Mouse (Mus musculus): ENCODE measurements around the gene Dhrs7c. TPM values are rescaled to one million over a fixed set of nuclear protein-coding genes. Genes with fewer than 3 reads are reported as not detected.

Gene Dhrs7c
- polyA plus RNA-seq, 1 experiment from 2014 or later, result not detected

- 74% methylated on average over 5 of the region's 5 CpGs for WGBS
- Histone ChIP-seq H3K27me3 (no peaks in the 10 kb centered on the region), H3K9ac (no peak overlapping the region), H3K4me1 (replicated peaks) (no peaks in the 10 kb centered on the region), H3K4me3 (no peak overlapping the region), H3K9me3 (no peaks in the 10 kb centered on the region), H3K27ac (replicated peaks) (no peak overlapping the region), H3K4me2 (no peak overlapping the region), H3K36me3 (no peaks in the 10 kb centered on the region)
- no peak for ATAC-seq (ENCODE audit: low FRiP score, low read depth)
These were observed 10.1 kb downstream of the Dhrs7c start for GRCm38 (mm10) chr11:67808051-67808450.

- ATAC-seq (ENCODE audit: low FRiP score, low read depth), result no peak
- H3K27ac ChIP-seq (replicated peaks), result no peak overlapping the region
- WGBS, result 82% methylated on average over 6 of the region's 6 CpGs
- no peak overlapping the region for H3K4me3 ChIP-seq
- no peaks in the 10 kb centered on the region for H3K36me3 ChIP-seq
- H3K9ac ChIP-seq, result no peak overlapping the region
- H3K27me3 ChIP-seq, result no peaks in the 10 kb centered on the region
- no peak overlapping the region for H3K4me2 ChIP-seq
- no peaks in the 10 kb centered on the region for H3K9me3 ChIP-seq
- H3K4me1 ChIP-seq (replicated peaks), result no peaks in the 10 kb centered on the region
These were observed 13.5 kb downstream of the Dhrs7c start for GRCm38 (mm10) chr11:67811535-67811934.

GRCm38 (mm10) chr11:67819604-67820003 lies 21.6 kb downstream of the Dhrs7c start:
- no peaks in the 10 kb centered on the region for H3K27me3 ChIP-seq
- H3K4me2 ChIP-seq, result peak overlapping the region; percentile 52
- peaks cover 3% of the 10 kb centered on the region for H3K4me1 ChIP-seq (replicated peaks)
- H3K36me3 ChIP-seq, result no peaks in the 10 kb centered on the region
- H3K9me3 ChIP-seq, result no peaks in the 10 kb centered on the region
- no peak overlapping the region for H3K27ac ChIP-seq (replicated peaks)
- ATAC-seq (ENCODE audit: low FRiP score, low read depth), result no peak
- H3K9ac ChIP-seq, result peak overlapping the region; percentile 43; the same call in 1 of the 2 replicates
- 21% methylated on average over 5 of the region's 5 CpGs for WGBS
- peak overlapping the region; percentile 17; the same call in 1 of the 2 replicates for H3K4me3 ChIP-seq

GRCm38 (mm10) chr11:67820221-67820620 lies 22.2 kb downstream of the Dhrs7c start:
- WGBS, result 24% methylated on average over 4 of the region's 4 CpGs
- no peak for ATAC-seq (ENCODE audit: low FRiP score, low read depth)
- H3K4me3 ChIP-seq, result no peak overlapping the region
- H3K27ac ChIP-seq (replicated peaks), result no peak overlapping the region
- no peaks in the 10 kb centered on the region for H3K9me3 ChIP-seq
- H3K4me1 ChIP-seq (replicated peaks), result peaks cover 3% of the 10 kb centered on the region
- H3K36me3 ChIP-seq, result no peaks in the 10 kb centered on the region
- H3K27me3 ChIP-seq, result no peaks in the 10 kb centered on the region
- no peak overlapping the region for H3K9ac ChIP-seq
- peak overlapping the region; percentile 52; the same call in 1 of the 2 replicates for H3K4me2 ChIP-seq

GRCm38 (mm10) chr11:67821560-67821959 lies 23.6 kb downstream of the Dhrs7c start:
- H3K27me3 ChIP-seq, result no peaks in the 10 kb centered on the region
- H3K4me3 ChIP-seq, result no peak overlapping the region
- no peak overlapping the region for H3K27ac ChIP-seq (replicated peaks)
- no peak overlapping the region for H3K9ac ChIP-seq
- no peaks in the 10 kb centered on the region for H3K9me3 ChIP-seq
- H3K36me3 ChIP-seq, result no peaks in the 10 kb centered on the region
- 80% methylated on average over 6 of the region's 6 CpGs for WGBS
- H3K4me2 ChIP-seq, result no peak overlapping the region
- ATAC-seq (ENCODE audit: low FRiP score, low read depth), result no peak
- peaks cover 3% of the 10 kb centered on the region for H3K4me1 ChIP-seq (replicated peaks)

GRCm38 (mm10) chr11:67828360-67829059 lies 30.5 kb downstream of the Dhrs7c start:
- H3K36me3 ChIP-seq, result no peaks in the 10 kb centered on the region
- no peak overlapping the region for H3K27ac ChIP-seq (replicated peaks)
- 50% methylated on average over 12 of the region's 12 CpGs for WGBS
- no peak overlapping the region for H3K4me2 ChIP-seq
- no peak overlapping the region for H3K4me3 ChIP-seq
- ATAC-seq (ENCODE audit: low FRiP score, low read depth), result no peak
- H3K27me3 ChIP-seq, result no peaks in the 10 kb centered on the region
- no peak overlapping the region for H3K9ac ChIP-seq
- no peaks in the 10 kb centered on the region for H3K9me3 ChIP-seq
- H3K4me1 ChIP-seq (replicated peaks), result no peaks in the 10 kb centered on the region

- H3K9ac ChIP-seq, result no peak overlapping the region
- 75% methylated on average over 6 of the region's 6 CpGs for WGBS
- H3K4me2 ChIP-seq, result no peak overlapping the region
- no peaks in the 10 kb centered on the region for H3K9me3 ChIP-seq
- H3K36me3 ChIP-seq, result no peaks in the 10 kb centered on the region
- ATAC-seq (ENCODE audit: low FRiP score, low read depth), result no peak
- no peaks in the 10 kb centered on the region for H3K27me3 ChIP-seq
- H3K4me3 ChIP-seq, result no peak overlapping the region
- H3K4me1 ChIP-seq (replicated peaks), result no peaks in the 10 kb centered on the region
- H3K27ac ChIP-seq (replicated peaks), result no peak overlapping the region
These were observed 31.5 kb downstream of the Dhrs7c start for GRCm38 (mm10) chr11:67829530-67829929.

- no peaks in the 10 kb centered on the region for H3K4me1 ChIP-seq (replicated peaks)
These were observed 33.8 kb downstream of the Dhrs7c start for GRCm38 (mm10) chr11:67831820-67832219.

GRCm38 (mm10) chr11:67835408-67836078 lies 37.6 kb downstream of the Dhrs7c start:
- no peak overlapping the region for H3K4me3 ChIP-seq
- H3K27ac ChIP-seq (replicated peaks), result no peak overlapping the region

More at GRCm38 (mm10) chr11:67831820-67832219, 33.8 kb downstream of the Dhrs7c start:
- 82% methylated on average over 5 of the region's 5 CpGs for WGBS
- no peak overlapping the region for H3K27ac ChIP-seq (replicated peaks)
- H3K4me2 ChIP-seq, result no peak overlapping the region
- H3K27me3 ChIP-seq, result no peaks in the 10 kb centered on the region
- no peak overlapping the region for H3K9ac ChIP-seq
- H3K4me3 ChIP-seq, result no peak overlapping the region
- no peak for ATAC-seq (ENCODE audit: low FRiP score, low read depth)
- H3K36me3 ChIP-seq, result no peaks in the 10 kb centered on the region
- no peaks in the 10 kb centered on the region for H3K9me3 ChIP-seq

GRCm38 (mm10) chr11:67839810-67840209 lies 41.8 kb downstream of the Dhrs7c start:
- WGBS, result 82% methylated on average over 1 of the region's 1 CpGs
- Histone ChIP-seq H3K27ac (replicated peaks) (no peak overlapping the region), H3K4me3 (no peak overlapping the region), H3K9ac (no peak overlapping the region), H3K4me2 (no peak overlapping the region), H3K27me3 (no peaks in the 10 kb centered on the region), H3K36me3 (no peaks in the 10 kb centered on the region), H3K9me3 (no peaks in the 10 kb centered on the region), H3K4me1 (replicated peaks) (no peaks in the 10 kb centered on the region)
- no peak for ATAC-seq (ENCODE audit: low FRiP score, low read depth)

More at GRCm38 (mm10) chr11:67835408-67836078, 37.6 kb downstream of the Dhrs7c start:
- H3K36me3 ChIP-seq, result no peaks in the 10 kb centered on the region
- H3K9ac ChIP-seq, result no peak overlapping the region
- WGBS, result 95% methylated on average over 10 of the region's 10 CpGs
- no peaks in the 10 kb centered on the region for H3K4me1 ChIP-seq (replicated peaks)
- ATAC-seq (ENCODE audit: low FRiP score, low read depth), result no peak
- H3K4me2 ChIP-seq, result no peak overlapping the region
- H3K9me3 ChIP-seq, result no peaks in the 10 kb centered on the region
- H3K27me3 ChIP-seq, result no peaks in the 10 kb centered on the region

GRCm38 (mm10) chr11:67845193-67845592 lies 47.2 kb downstream of the Dhrs7c start:
- no peak overlapping the region for H3K4me2 ChIP-seq
- WGBS, result 81% methylated on average over 4 of the region's 4 CpGs
- H3K4me3 ChIP-seq, result no peak overlapping the region
- no peaks in the 10 kb centered on the region for H3K9me3 ChIP-seq
- H3K36me3 ChIP-seq, result no peaks in the 10 kb centered on the region
- no peaks in the 10 kb centered on the region for H3K4me1 ChIP-seq (replicated peaks)
- no peaks in the 10 kb centered on the region for H3K27me3 ChIP-seq
- no peak overlapping the region for H3K27ac ChIP-seq (replicated peaks)
- no peak for ATAC-seq (ENCODE audit: low FRiP score, low read depth)
- H3K9ac ChIP-seq, result no peak overlapping the region

- Histone ChIP-seq H3K36me3 (no peaks in the 10 kb centered on the region), H3K9ac (no peak overlapping the region), H3K9me3 (no peaks in the 10 kb centered on the region), H3K27ac (replicated peaks) (no peak overlapping the region), H3K4me2 (no peak overlapping the region), H3K4me1 (replicated peaks) (no peaks in the 10 kb centered on the region), H3K4me3 (no peak overlapping the region), H3K27me3 (no peaks in the 10 kb centered on the region)
- WGBS, result 58% methylated on average over 5 of the region's 5 CpGs
- no peak for ATAC-seq (ENCODE audit: low FRiP score, low read depth)
These were observed 53.8 kb downstream of the Dhrs7c start for GRCm38 (mm10) chr11:67851770-67852169.
